Mouse (Mus musculus): ENCODE measurements around the gene Zc3hav1l.

DNA sequence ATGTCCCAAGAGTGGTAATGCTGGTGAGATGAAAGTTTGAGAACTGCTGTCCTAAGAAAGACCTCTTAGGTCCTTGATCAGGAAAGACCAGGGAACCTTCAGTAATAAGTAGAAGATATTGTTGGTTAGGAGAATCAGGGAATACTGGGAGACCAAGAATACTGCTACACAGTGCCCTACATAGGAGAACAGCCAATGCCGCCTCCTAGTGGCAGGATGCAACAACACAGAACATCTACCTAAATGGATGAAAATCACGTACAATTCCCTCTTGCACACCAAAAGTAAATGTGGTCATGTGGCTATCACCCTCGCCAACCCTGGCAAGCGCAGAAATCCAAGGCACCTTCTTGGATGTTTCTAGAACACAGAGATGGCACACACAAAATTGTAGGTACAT, 27.5 kb upstream of the Zc3hav1l start:
- TF ChIP-seq CTCF (IDR thresholded peaks at IDR 0.05; ENCODE audit: control insufficient read depth, insufficient read depth, insufficient replicate concordance, low read depth, low read length) = no peak
- no peak for TF ChIP-seq POLR2A (IDR thresholded peaks at IDR 0.05; ENCODE audit: control insufficient read depth, low read depth, low read length)

Measured in testis, adult 2 months (tissue).